Mouse (Mus musculus): ENCODE data around the gene Myo18a.

DNA sequence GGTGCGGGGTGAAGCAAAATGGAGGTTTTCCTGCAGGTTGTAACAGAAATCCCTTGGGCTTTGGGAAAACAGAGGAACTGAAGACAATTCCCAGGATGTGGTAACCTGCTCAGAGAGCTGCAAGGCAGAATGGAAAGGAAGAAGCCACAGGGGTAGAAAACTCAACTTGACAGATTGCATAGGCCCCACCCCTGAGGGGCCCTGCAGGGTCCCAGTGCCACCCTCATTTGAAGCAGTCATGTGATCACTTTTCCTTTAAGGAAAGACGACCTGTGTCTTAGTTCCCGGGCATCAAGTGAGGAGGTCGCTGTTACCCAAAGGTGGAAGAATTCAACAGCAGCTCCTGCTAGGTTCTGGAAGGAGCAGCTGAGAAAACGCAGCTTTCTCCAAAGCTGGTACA is 129.8 kb downstream of the Myo18a start:
- TF ChIP-seq MAFK (IDR thresholded peaks at IDR 0.05; ENCODE audit: insufficient read depth, low read depth, low read length) (no peak), ZC3H11A (IDR thresholded peaks at IDR 0.05; ENCODE audit: borderline replicate concordance, low read depth, low read length) (no peak), HCFC1 (IDR thresholded peaks at IDR 0.05; ENCODE audit: borderline replicate concordance, insufficient read depth, low read length) (no peak), CHD2 (IDR thresholded peaks at IDR 0.05; ENCODE audit: low read depth, low read length) (no peak)

All from ES-E14 (cell line).